Mouse (Mus musculus): ENCODE results near the gene Pigv.
"Not testable (repeated sequence)": the region's sequence is repeated elsewhere in the genome, so short reads cannot be mapped to it uniquely, and the experiment has no call there.

Pigv gene

GRCm38 (mm10) chr4:133672845-133673647 lies 599 bp upstream of the Pigv start:
- peak; percentile 80 for DNase-seq (ENCODE audit: low read depth)

- peak; percentile 76 for DNase-seq (ENCODE audit: low read depth)
These were observed 1.1 kb downstream of the Pigv start for GRCm38 (mm10) chr4:133671184-133671880.

- no peak for DNase-seq (ENCODE audit: low read depth)
These were observed 2.7 kb downstream of the Pigv start for GRCm38 (mm10) chr4:133669652-133670210.

- no peak for DNase-seq (ENCODE audit: low read depth)
These were observed 3.9 kb downstream of the Pigv start for GRCm38 (mm10) chr4:133668537-133668936.

- peak; percentile 36 for DNase-seq (ENCODE audit: low read depth)
These were observed 6.2 kb downstream of the Pigv start for GRCm38 (mm10) chr4:133666199-133666598.

- no peak for DNase-seq (ENCODE audit: low read depth)
These were observed 7.3 kb downstream of the Pigv start for GRCm38 (mm10) chr4:133665118-133665517.

- no peak for DNase-seq (ENCODE audit: low read depth)
These were observed 9.5 kb downstream of the Pigv start for GRCm38 (mm10) chr4:133662945-133663344.

GRCm38 (mm10) chr4:133662421-133662820 lies 10.0 kb downstream of the Pigv start:
- DNase-seq (ENCODE audit: low read depth): no peak

GRCm38 (mm10) chr4:133660193-133661155 lies 12.0 kb downstream of the Pigv start:
- peak; percentile 40 for DNase-seq (ENCODE audit: low read depth)

GRCm38 (mm10) chr4:133659497-133660192 lies 12.8 kb downstream of the Pigv start:
- DNase-seq (ENCODE audit: low read depth): peak; percentile 59

- DNase-seq (ENCODE audit: low read depth): no peak
These were observed 13.7 kb downstream of the Pigv start for GRCm38 (mm10) chr4:133658729-133659128.

- DNase-seq (ENCODE audit: low read depth): no peak
These were observed 14.5 kb downstream of the Pigv start for GRCm38 (mm10) chr4:133657829-133658458.

- DNase-seq (ENCODE audit: low read depth): no peak
These were observed 15.4 kb downstream of the Pigv start for GRCm38 (mm10) chr4:133656997-133657396.

GRCm38 (mm10) chr4:133656294-133656693 lies 16.2 kb downstream of the Pigv start:
- no peak for DNase-seq (ENCODE audit: low read depth)

GRCm38 (mm10) chr4:133654070-133654469 lies 18.4 kb downstream of the Pigv start:
- not testable (repeated sequence) for DNase-seq (ENCODE audit: low read depth)

GRCm38 (mm10) chr4:133652746-133653145 lies 19.7 kb downstream of the Pigv start:
- DNase-seq (ENCODE audit: low read depth): no peak

GRCm38 (mm10) chr4:133651986-133652385 lies 20.5 kb downstream of the Pigv start:
- no peak for DNase-seq (ENCODE audit: low read depth)

- no peak for DNase-seq (ENCODE audit: low read depth)
These were observed 21.0 kb downstream of the Pigv start for GRCm38 (mm10) chr4:133651445-133651844.

GRCm38 (mm10) chr4:133649989-133650699 lies 22.3 kb downstream of the Pigv start, which contains the start of gene Zdhhc18:
Gene Zdhhc18, minus strand, starts transcription at chr4:133650154.
- peak; percentile 85 for DNase-seq (ENCODE audit: low read depth)

GRCm38 (mm10) chr4:133649464-133649863 lies 23.0 kb downstream of the Pigv start:
- not testable (repeated sequence) for DNase-seq (ENCODE audit: low read depth)
